In genomic region chr5:33217663-33218062, GRCm38 (mm10) we compare ENCODE assay signal across 14 mouse cellular contexts. TPM values are rescaled to one million over a fixed set of nuclear protein-coding genes. Genes with fewer than 3 reads are reported as not detected.
DNase-seq lines count a peak whose midpoint lies in the region; ATAC-seq and TF ChIP-seq lines count a peak whose summit lies in the region.
"Had no signal": no experiment of that assay in that cellular context is flagged by ENCODE, and none has a peak within 500 bp of the region (broad histone marks: within the 10 kb centered on the region; RNA-seq: fewer than 3 reads in every experiment).

No protein-coding gene starts in this region.

- WGBS in heart, embryonic 11.5 days (ENCODE audit: insufficient replicate concordance), result 20% methylated on average over 3 of the region's 3 CpGs
- 28% methylated on average over 3 of the region's 3 CpGs for WGBS in neural tube, embryonic 12.5 days
- WGBS in liver, adult 2 months, result 24% methylated on average over 3 of the region's 3 CpGs
- 49% methylated on average over 3 of the region's 3 CpGs for WGBS in stomach, postnatal 0 days

- TF ChIP-seq POLR2A in liver, adult 2 months (IDR thresholded peaks at IDR 0.05; ENCODE audit: extremely low read depth, insufficient read depth, low read length), result no peak

- DNase-seq in heart, postnatal 25 days (ENCODE audit: low spot score), result no peak
- DNase-seq in neural tube, embryonic 10.5 days (ENCODE audit: extremely low spot score, low spot score), result no peak
- DNase-seq in liver, adult 2 months (ENCODE audit: extremely low read depth, low read depth, low spot score), result peak; percentile 75
- DNase-seq in stomach, postnatal 0 days (ENCODE audit: low spot score), result no peak
- no peak for DNase-seq in kidney, adult 9 months
- DNase-seq: cerebellum, postnatal 36 days; forebrain, postnatal 0 days; thymus, postnatal 25 days had no signal

- H3K9ac ChIP-seq in heart, embryonic 11.5 days (ENCODE audit: low read depth, low read length), result peak overlapping the region; percentile 58
- peak overlapping the region; percentile 18; the same call in 1 of the 2 replicates for H3K9ac ChIP-seq in neural tube, embryonic 12.5 days
- peak overlapping the region; percentile 29; the same call in 1 of the 2 replicates for H3K9ac ChIP-seq in liver, adult 2 months (ENCODE audit: low read depth, low read length)
- peak overlapping the region; percentile 52 for H3K9ac ChIP-seq in stomach, postnatal 0 days (ENCODE audit: low read length)
- H3K9ac ChIP-seq: forebrain, postnatal 0 days; hindbrain, embryonic 13.5 days; neural tube, embryonic 13.5 days had no signal

- no peak for TF ChIP-seq CTCF in liver, adult 2 months (IDR thresholded peaks at IDR 0.05; ENCODE audit: low read depth, low read length)
- no peak for TF ChIP-seq CTCF in stomach, postnatal 0 days (IDR thresholded peaks at IDR 0.05; ENCODE audit: low read depth)

- H3K4me3 ChIP-seq in heart, embryonic 11.5 days (ENCODE audit: low read depth, low read length), result peak overlapping the region; percentile 24
- H3K4me3 ChIP-seq in neural tube, embryonic 12.5 days, result no peak overlapping the region
- H3K4me3 ChIP-seq in liver, adult 2 months (ENCODE audit: insufficient read depth, low read depth, low read length), result no peak overlapping the region
- peak overlapping the region; percentile 27; the same call in 1 of the 2 replicates for H3K4me3 ChIP-seq in stomach, postnatal 0 days (ENCODE audit: low read depth, low read length)
- H3K4me3 ChIP-seq: hindbrain, embryonic 13.5 days; neural tube, embryonic 13.5 days had no signal

- no peaks in the 10 kb centered on the region for H3K36me3 ChIP-seq in heart, embryonic 11.5 days (ENCODE audit: control insufficient read depth, insufficient read depth, low read length)
- H3K36me3 ChIP-seq in neural tube, embryonic 12.5 days, result no peaks in the 10 kb centered on the region
- H3K36me3 ChIP-seq in liver, adult 2 months (ENCODE audit: control insufficient read depth, insufficient read depth, low read length), result no peaks in the 10 kb centered on the region
- H3K36me3 ChIP-seq in stomach, postnatal 0 days (ENCODE audit: control insufficient read depth, insufficient read depth, low read length), result no peaks in the 10 kb centered on the region
- H3K36me3 ChIP-seq: hindbrain, embryonic 13.5 days; neural tube, embryonic 13.5 days had no signal

- H3K4me2 ChIP-seq in heart, embryonic 11.5 days, result peak overlapping the region; percentile 50
- H3K4me2 ChIP-seq in neural tube, embryonic 12.5 days (replicated peaks), result no peak overlapping the region
- peak overlapping the region; percentile 51 for H3K4me2 ChIP-seq in stomach, postnatal 0 days (replicated peaks; ENCODE audit: low read depth)
- H3K4me2 ChIP-seq: hindbrain, embryonic 13.5 days; neural tube, embryonic 13.5 days had no signal

- H3K27me3 ChIP-seq in heart, embryonic 11.5 days (ENCODE audit: control insufficient read depth, insufficient read depth, low read length), result no peaks in the 10 kb centered on the region
- H3K27me3 ChIP-seq in neural tube, embryonic 12.5 days (replicated peaks), result no peaks in the 10 kb centered on the region
- no peaks in the 10 kb centered on the region for H3K27me3 ChIP-seq in liver, adult 2 months (ENCODE audit: control insufficient read depth, insufficient read depth, low read length)
- H3K27me3 ChIP-seq in stomach, postnatal 0 days (ENCODE audit: control insufficient read depth, insufficient read depth, low read length), result no peaks in the 10 kb centered on the region
- H3K27me3 ChIP-seq: hindbrain, embryonic 13.5 days; neural tube, embryonic 13.5 days had no signal

- peak overlapping the region; percentile 74 for H3K27ac ChIP-seq in heart, embryonic 11.5 days (ENCODE audit: low read depth, low read length)
- no peak overlapping the region for H3K27ac ChIP-seq in neural tube, embryonic 12.5 days
- peak overlapping the region; percentile 72 for H3K27ac ChIP-seq in liver, adult 2 months (replicated peaks; ENCODE audit: insufficient read depth, low read depth, low read length)
- H3K27ac ChIP-seq in stomach, postnatal 0 days (replicated peaks), result peak overlapping the region; percentile 63
- H3K27ac ChIP-seq: hindbrain, embryonic 13.5 days; neural tube, embryonic 13.5 days had no signal

- intact Hi-C loops in heart, postnatal 25 days (cut with DNase I), result no loop called here

- TF ChIP-seq EP300 in stomach, postnatal 0 days (optimal IDR thresholded peaks at IDR 0.05), result no peak

- peaks cover 43% of the 10 kb centered on the region for H3K4me1 ChIP-seq in heart, embryonic 11.5 days (ENCODE audit: control insufficient read depth, insufficient read depth, low read length)
- peaks cover 14% of the 10 kb centered on the region for H3K4me1 ChIP-seq in neural tube, embryonic 12.5 days
- peaks cover 33% of the 10 kb centered on the region for H3K4me1 ChIP-seq in liver, adult 2 months (ENCODE audit: control insufficient read depth, insufficient read depth, low read length)
- peaks cover 15% of the 10 kb centered on the region for H3K4me1 ChIP-seq in stomach, postnatal 0 days (replicated peaks; ENCODE audit: control insufficient read depth, insufficient read depth)

- no peaks in the 10 kb centered on the region for H3K79me2 ChIP-seq in liver, adult 2 months (ENCODE audit: control insufficient read depth, insufficient read depth, low read length)

- peak; percentile 4; the same call in 1 of the 2 replicates for ATAC-seq in heart, embryonic 11.5 days (replicated peaks; ENCODE audit: insufficient number of reproducible peaks, low FRiP score, low TSS enrichment)
- ATAC-seq in neural tube, embryonic 12.5 days (ENCODE audit: low FRiP score, low read depth), result no peak
- ATAC-seq in stomach, postnatal 0 days (ENCODE audit: low FRiP score, low TSS enrichment), result 0 out of 2 replicates have a peak, but pooled peaks have one; percentile 8
- no peak for ATAC-seq in activated CD4-positive, CD25-positive, alpha-beta regulatory T cell, adult 4 months
- ATAC-seq: CD4-positive, CD25-positive, alpha-beta regulatory T cell, adult 4 months; forebrain, postnatal 0 days had no signal

- no peaks in the 10 kb centered on the region for H3K9me3 ChIP-seq in heart, embryonic 11.5 days (replicated peaks; ENCODE audit: control insufficient read depth, low read length)
- no peaks in the 10 kb centered on the region for H3K9me3 ChIP-seq in neural tube, embryonic 12.5 days
- H3K9me3 ChIP-seq in stomach, postnatal 0 days (ENCODE audit: control insufficient read depth, low read length), result no peaks in the 10 kb centered on the region
- H3K9me3 ChIP-seq: hindbrain, embryonic 13.5 days; neural tube, embryonic 13.5 days had no signal

RNA-seq across cellular contexts. Expression of gene Spon2, which starts 0.6 kb away (rescaled TPM):
- polyA plus RNA-seq in heart, embryonic 11.5 days (2014; fragmentation: Nextera tagmentation; extraction: Ambion mirVana), result 43.9 and 51.6 TPM in 2 replicates
- 10 to 100 TPM in 1 of 2 experiments, 1 to 10 TPM in 1; 3.4 to 13.6 TPM for total RNA-seq in heart, postnatal 25 days (2021)
- polyA plus RNA-seq in neural tube, embryonic 12.5 days (2016; fragmentation: Nextera tagmentation; extraction: Ambion mirVana), result 1.7 and 2.1 TPM in 2 replicates
- total RNA-seq in liver, adult 2 months (2014; rRNA removed), result 1.2 and 2.4 TPM in 2 replicates
- 5.3 and 11.1 TPM in 2 replicates for polyA plus RNA-seq in liver, adult 2 months (2012; rRNA removed)
- polyA plus RNA-seq in stomach, postnatal 0 days (2015; fragmentation: Nextera tagmentation; extraction: Ambion mirVana), result 41.2 and 43.6 TPM in 2 replicates
- polyA plus RNA-seq in activated CD4-positive, CD25-positive, alpha-beta regulatory T cell, adult 4 months (2017; shearing (Covaris generic)), result not detected
- polyA plus RNA-seq: CD4-positive, CD25-positive, alpha-beta regulatory T cell, adult 4 months had no signal

RNA-seq across cellular contexts. Expression of gene Ctbp1, which starts 57.1 kb away (rescaled TPM):
- 232 and 274 TPM in 2 replicates for polyA plus RNA-seq in heart, embryonic 11.5 days (2014; fragmentation: Nextera tagmentation; extraction: Ambion mirVana)
- total RNA-seq in heart, postnatal 25 days (2021), result 100 to 1,000 TPM; 208 to 209 TPM
- 569 and 584 TPM in 2 replicates for polyA plus RNA-seq in neural tube, embryonic 12.5 days (2016; fragmentation: Nextera tagmentation; extraction: Ambion mirVana)
- total RNA-seq in liver, adult 2 months (2014; rRNA removed), result 26.1 and 29.1 TPM in 2 replicates
- 89.9 and 97.6 TPM in 2 replicates for polyA plus RNA-seq in liver, adult 2 months (2012; rRNA removed)
- 157 and 165 TPM in 2 replicates for polyA plus RNA-seq in stomach, postnatal 0 days (2015; fragmentation: Nextera tagmentation; extraction: Ambion mirVana)
- 10 to 100 TPM; 21.3 to 27.1 TPM for polyA plus RNA-seq in activated CD4-positive, CD25-positive, alpha-beta regulatory T cell, adult 4 months (2017; shearing (Covaris generic))

Comparison
In these comparisons a context has a peak if more than half of its experiments do, and no peak if none do; other contexts are left out.
1. ATAC-seq: peak in heart, embryonic 11.5 days (single experiment) and stomach, postnatal 0 days (single experiment); none in neural tube, embryonic 12.5 days (single experiment) and activated CD4-positive, CD25-positive, alpha-beta regulatory T cell, adult 4 months (single experiment).
2. H3K4me3 ChIP-seq: peak in heart, embryonic 11.5 days (single experiment) and stomach, postnatal 0 days (single experiment); none in neural tube, embryonic 12.5 days (single experiment) and liver, adult 2 months (single experiment).
3. Peak in every context shown above with its lines, with median percentiles within 50 percentile points of each other: H3K9ac ChIP-seq.